Mouse (Mus musculus): ENCODE results near the gene Samd1.

DNA sequence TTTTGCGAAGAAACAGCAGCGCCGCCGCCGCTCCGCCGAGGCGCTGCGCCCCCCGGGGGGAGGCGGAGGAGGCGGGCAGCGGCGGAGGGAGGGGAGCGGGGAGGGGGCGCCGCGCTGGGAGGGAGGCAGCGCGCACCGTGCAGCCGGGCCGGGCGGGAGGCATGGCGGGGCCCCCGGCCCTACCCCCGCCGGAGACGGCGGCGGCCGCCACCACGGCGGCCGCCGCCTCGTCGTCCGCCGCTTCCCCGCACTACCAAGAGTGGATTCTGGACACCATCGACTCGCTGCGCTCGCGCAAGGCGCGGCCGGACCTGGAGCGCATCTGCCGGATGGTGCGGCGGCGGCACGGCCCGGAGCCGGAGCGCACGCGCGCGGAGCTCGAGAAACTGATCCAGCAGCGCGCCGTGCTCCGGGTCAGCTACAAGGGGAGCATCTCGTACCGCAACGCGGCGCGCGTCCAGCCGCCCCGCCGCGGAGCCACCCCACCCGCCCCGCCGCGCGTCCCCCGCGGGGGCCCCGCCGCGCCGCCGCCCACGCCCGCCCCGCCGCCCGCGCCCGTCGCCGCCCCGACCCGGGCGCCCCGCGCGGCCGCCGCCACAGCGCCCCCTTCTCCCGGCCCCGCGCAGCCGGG lies at the start of gene Samd1:
- TF ChIP-seq CTCF (IDR thresholded peaks at IDR 0.05; ENCODE audit: low read depth) (no peak), EP300 (optimal IDR thresholded peaks at IDR 0.05) (no peak)

Measured in stomach, postnatal 0 days (tissue).